Mouse (Mus musculus) limb, embryonic 14.5 days (tissue): ENCODE measurements at regions not wholly inside any gene's neighbourhood (a gene's known extent, or its start where the extent isn't known, plus 50 kb on each side); places are given as distances from the start of the nearest gene placed in this dataset.

Experiments used
- ATAC-seq: fragments of 200-750 bp; cut with Nextera tagmentation; 2 replicates; pipeline ENCODE4 v1.8.0; 2017; ENCODE audit warnings: low read depth, moderate number of reproducible peaks, moderate TSS enrichment; ENCODE audit not compliant: low FRiP score
- DNase-seq: peaks from one replicate; pipeline ENCODE4 v3.0.0-alpha.2; 2015; ENCODE audit warnings: low spot score
- H3K27ac ChIP-seq: fragments of 300-500 bp; sonication (generic); replicated peaks from 2 replicates; pipeline ENCODE4 v1.5.1; 2014; ENCODE audit warnings: low read depth, mild to moderate bottlenecking, low read length, moderate library complexity, mixed read lengths
- H3K27me3 ChIP-seq: fragments of 300-500 bp; sonication (generic); 2 replicates; pipeline ENCODE4 v1.6.1; 2014; ENCODE audit warnings: low read length, mixed read lengths; ENCODE audit not compliant: control insufficient read depth, insufficient read depth
- H3K36me3 ChIP-seq: fragments of 300-500 bp; sonication (generic); 2 replicates; pipeline ENCODE4 v1.6.1; 2014; ENCODE audit warnings: mild to moderate bottlenecking, low read length, moderate library complexity, mixed read lengths; ENCODE audit not compliant: control insufficient read depth, insufficient read depth
- H3K4me1 ChIP-seq: fragments of 300-500 bp; sonication (generic); 2 replicates; pipeline ENCODE4 v1.6.1; 2014; ENCODE audit warnings: antibody characterized with exemption, low read length, mixed read lengths; ENCODE audit not compliant: control insufficient read depth, insufficient read depth
- H3K4me2 ChIP-seq: fragments of 300-500 bp; sonication (generic); replicated peaks from 2 replicates; pipeline ENCODE4 v1.6.1; 2014; ENCODE audit warnings: low read depth, mild to moderate bottlenecking, low read length, moderate library complexity; ENCODE audit not compliant: severe bottlenecking
- H3K4me3 ChIP-seq: fragments of 300-500 bp; sonication (generic); replicated peaks from 2 replicates; pipeline ENCODE4 v1.5.1; 2014; ENCODE audit warnings: low read length
- H3K9ac ChIP-seq: fragments of 300-500 bp; sonication (generic); 2 replicates; pipeline ENCODE4 v1.6.1; 2014; ENCODE audit warnings: mild to moderate bottlenecking, low read depth, low read length, moderate library complexity; ENCODE audit not compliant: severe bottlenecking
- H3K9me3 ChIP-seq: fragments of 300-500 bp; sonication (generic); 2 replicates; pipeline ENCODE4 v1.6.1; 2016; ENCODE audit warnings: low read length; ENCODE audit not compliant: control insufficient read depth
- POLR2A ChIP-seq: fragments of 200-500 bp; IDR thresholded peaks from 2 replicates; pipeline ENCODE4 v1.8.0; 2012; ENCODE audit warnings: inconsistent platforms, mild to moderate bottlenecking, moderate library complexity, borderline replicate concordance; ENCODE audit not compliant: insufficient read depth, insufficient read length; ENCODE audit errors: extremely low read depth
- WGBS: fragments of 180-500 bp; shearing (Covaris S2); extraction: QIAGEN DNeasy Blood & Tissue Kit; methylation state at CpG from one replicate; pipeline ENCODE4 v1.1.7; 2014; 5-methylcytosine and 5-hydroxymethylcytosine counted together

DNA sequence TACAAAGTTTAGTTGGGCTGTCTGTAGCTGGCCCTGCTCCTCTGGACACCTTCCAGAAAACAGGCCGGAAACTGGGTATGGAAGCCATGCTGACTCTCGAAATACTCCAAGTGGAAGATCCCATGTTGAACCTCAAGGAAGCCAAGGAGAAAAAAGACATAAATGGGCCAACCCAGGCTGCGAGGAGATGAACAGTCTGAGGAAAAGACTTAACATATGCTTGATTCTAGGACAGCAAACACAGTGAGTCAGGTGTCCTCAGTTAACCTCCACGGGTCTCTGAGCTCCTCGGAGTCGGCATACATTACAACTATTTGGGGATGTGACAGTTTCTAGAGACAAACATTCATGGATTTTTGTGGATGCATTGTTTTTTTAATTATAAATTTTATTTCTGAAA is 60.0 kb upstream of the Msi2 start:
- WGBS: 91% methylated on average over 6 of the region's 6 CpGs
- no peak for TF ChIP-seq POLR2A
- H3K4me3 ChIP-seq: no peak overlapping the region
- H3K4me1 ChIP-seq: no peaks in the 10 kb centered on the region
- no peak overlapping the region for H3K4me2 ChIP-seq
- H3K27me3 ChIP-seq: no peaks in the 10 kb centered on the region
- H3K27ac ChIP-seq: no peak overlapping the region
- H3K36me3 ChIP-seq: no peaks in the 10 kb centered on the region
- ATAC-seq: no peak
- no peaks in the 10 kb centered on the region for H3K9me3 ChIP-seq
- H3K9ac ChIP-seq: no peak overlapping the region
- no peak for DNase-seq

- ATAC-seq: no peak
- 34% methylated on average over 4 of the region's 4 CpGs for WGBS
Observed at GRCm38 (mm10) chr11:88774401-88774931, 56.2 kb upstream of the Msi2 start.

DNA sequence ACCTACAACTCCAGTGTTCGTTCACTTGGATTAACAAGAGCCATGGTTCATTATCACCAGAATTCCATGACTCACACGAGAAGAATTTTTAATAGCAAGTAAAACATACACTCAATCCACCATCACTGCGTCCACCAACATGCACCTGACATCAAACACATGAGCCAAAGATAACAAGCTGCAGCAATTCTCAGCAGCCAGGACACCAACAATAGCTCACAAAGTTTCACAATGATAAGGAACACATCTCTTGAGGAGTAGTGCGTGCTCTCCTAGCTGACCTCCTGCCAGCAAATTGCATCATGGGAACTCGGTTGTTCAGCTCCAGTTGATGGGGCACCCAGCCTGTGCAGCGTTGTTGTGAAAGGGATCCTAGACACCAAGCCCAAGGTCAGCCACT is 55.6 kb upstream of the Msi2 start:
- no peak overlapping the region for H3K4me3 ChIP-seq
- H3K4me2 ChIP-seq: no peak overlapping the region
- peaks cover 17% of the 10 kb centered on the region for H3K4me1 ChIP-seq
- DNase-seq (no peak), ATAC-seq (no peak)
- H3K27me3 ChIP-seq: no peaks in the 10 kb centered on the region
- H3K27ac ChIP-seq: no peak overlapping the region
- H3K36me3 ChIP-seq: no peaks in the 10 kb centered on the region
- 64% methylated on average over 6 of the region's 6 CpGs for WGBS
- H3K9ac ChIP-seq: no peak overlapping the region
- TF ChIP-seq POLR2A: no peak
- no peaks in the 10 kb centered on the region for H3K9me3 ChIP-seq

More at GRCm38 (mm10) chr11:88774401-88774931, 56.2 kb upstream of the Msi2 start:
- Histone ChIP-seq H3K4me3 (no peak overlapping the region), H3K36me3 (no peaks in the 10 kb centered on the region), H3K27ac (no peak overlapping the region), H3K4me2 (no peak overlapping the region), H3K4me1 (peaks cover 17% of the 10 kb centered on the region), H3K9ac (no peak overlapping the region), H3K9me3 (no peaks in the 10 kb centered on the region), H3K27me3 (no peaks in the 10 kb centered on the region)
- no peak for DNase-seq
- TF ChIP-seq POLR2A: no peak

DNA sequence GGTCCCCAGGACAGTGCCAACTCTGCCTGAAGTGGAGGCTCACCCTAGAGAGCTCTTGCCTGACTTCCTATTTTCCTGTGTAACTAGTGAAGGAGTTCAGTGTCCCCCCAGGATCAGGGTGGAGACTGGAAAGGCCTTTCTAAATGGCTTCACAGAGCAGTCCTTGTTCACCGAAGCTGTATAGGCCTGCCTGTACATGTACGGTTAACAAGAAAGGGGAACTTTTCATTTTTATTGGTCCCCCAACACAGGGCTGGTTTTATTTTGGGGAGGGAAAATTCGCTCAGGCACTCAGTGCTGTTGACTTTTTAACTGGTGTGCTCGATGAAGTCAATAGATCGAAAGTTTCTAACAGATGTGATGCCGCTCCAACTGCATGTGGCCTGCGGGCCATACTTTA is 52.1 kb upstream of the Msi2 start:
- Histone ChIP-seq H3K27ac (peak overlapping the region; percentile 86), H3K4me2 (no peak overlapping the region)
- WGBS: 20% methylated on average over 7 of the region's 7 CpGs

More for the DNA sequence above, 52.1 kb upstream of the Msi2 start:
- no peaks in the 10 kb centered on the region for H3K27me3 ChIP-seq
- H3K9me3 ChIP-seq: no peaks in the 10 kb centered on the region
- no peak overlapping the region for H3K9ac ChIP-seq
- no peaks in the 10 kb centered on the region for H3K36me3 ChIP-seq
- peak; percentile 69 for DNase-seq
- ATAC-seq: peak; percentile 81
- peaks cover 23% of the 10 kb centered on the region for H3K4me1 ChIP-seq
- H3K4me3 ChIP-seq: no peak overlapping the region
- no peak for TF ChIP-seq POLR2A
